Mouse (Mus musculus): ENCODE results near the gene Myadm. TPM values are rescaled to one million over a fixed set of nuclear protein-coding genes. Genes with fewer than 3 reads are reported as not detected.

The Myadm gene
- polyA plus RNA-seq, 1 experiment from 2014 or later: 75.3 TPM

GRCm38 (mm10) chr7:3345301-3345700 lies 56.4 kb downstream of the Myadm start:
- Histone ChIP-seq H3K9ac (ENCODE audit: low read depth, low read length) (no peak overlapping the region), H3K4me3 (ENCODE audit: low read depth, low read length) (no peak overlapping the region), H3K4me2 (replicated peaks; ENCODE audit: low read depth) (no peak overlapping the region), H3K27ac (ENCODE audit: low read depth, low read length) (no peak overlapping the region), H3K4me1 (replicated peaks; ENCODE audit: control insufficient read depth, insufficient read depth, low read length) (no peaks in the 10 kb centered on the region), H3K36me3 (ENCODE audit: control insufficient read depth, insufficient read depth) (no peaks in the 10 kb centered on the region), H3K9me3 (ENCODE audit: control insufficient read depth) (no peaks in the 10 kb centered on the region), H3K27me3 (replicated peaks; ENCODE audit: control insufficient read depth, insufficient read depth, low read length) (no peaks in the 10 kb centered on the region)
- whole genome bisulfite sequencing: 84% methylated on average over 3 of the region's 3 CpGs
- ATAC-seq: no peak
- no peak for TF ChIP-seq CTCF (IDR thresholded peaks at IDR 0.05; ENCODE audit: low read depth)

GRCm38 (mm10) chr7:3347366-3348287 lies 58.7 kb downstream of the Myadm start:
- no peak for TF ChIP-seq CTCF (IDR thresholded peaks at IDR 0.05; ENCODE audit: low read depth)

GRCm38 (mm10) chr7:3348326-3348725 lies 59.4 kb downstream of the Myadm start:
- ATAC-seq: no peak
- WGBS: 69% methylated on average over 5 of the region's 5 CpGs
- TF ChIP-seq CTCF (IDR thresholded peaks at IDR 0.05; ENCODE audit: low read depth): no peak
- no peak overlapping the region for H3K9ac ChIP-seq (ENCODE audit: low read depth, low read length)
- no peaks in the 10 kb centered on the region for H3K27me3 ChIP-seq (replicated peaks; ENCODE audit: control insufficient read depth, insufficient read depth, low read length)
- H3K4me3 ChIP-seq (ENCODE audit: low read depth, low read length): no peak overlapping the region
- no peak overlapping the region for H3K4me2 ChIP-seq (replicated peaks; ENCODE audit: low read depth)
- H3K4me1 ChIP-seq (replicated peaks; ENCODE audit: control insufficient read depth, insufficient read depth, low read length): no peaks in the 10 kb centered on the region
- H3K9me3 ChIP-seq (ENCODE audit: control insufficient read depth): no peaks in the 10 kb centered on the region
- no peak overlapping the region for H3K27ac ChIP-seq (ENCODE audit: low read depth, low read length)
- no peaks in the 10 kb centered on the region for H3K36me3 ChIP-seq (ENCODE audit: control insufficient read depth, insufficient read depth)

More at GRCm38 (mm10) chr7:3347366-3348287, 58.7 kb downstream of the Myadm start:
- Histone ChIP-seq H3K4me2 (replicated peaks; ENCODE audit: low read depth) (no peak overlapping the region), H3K36me3 (ENCODE audit: control insufficient read depth, insufficient read depth) (no peaks in the 10 kb centered on the region), H3K4me3 (ENCODE audit: low read depth, low read length) (no peak overlapping the region), H3K9me3 (ENCODE audit: control insufficient read depth) (no peaks in the 10 kb centered on the region), H3K27ac (ENCODE audit: low read depth, low read length) (no peak overlapping the region), H3K27me3 (replicated peaks; ENCODE audit: control insufficient read depth, insufficient read depth, low read length) (no peaks in the 10 kb centered on the region), H3K9ac (ENCODE audit: low read depth, low read length) (no peak overlapping the region), H3K4me1 (replicated peaks; ENCODE audit: control insufficient read depth, insufficient read depth, low read length) (no peaks in the 10 kb centered on the region)
- no peak for ATAC-seq
- 64% methylated on average over 20 of the region's 20 CpGs for WGBS

- Histone ChIP-seq H3K27me3 (replicated peaks; ENCODE audit: control insufficient read depth, insufficient read depth, low read length) (no peaks in the 10 kb centered on the region), H3K9ac (ENCODE audit: low read depth, low read length) (no peak overlapping the region), H3K27ac (ENCODE audit: low read depth, low read length) (no peak overlapping the region), H3K4me1 (replicated peaks; ENCODE audit: control insufficient read depth, insufficient read depth, low read length) (no peaks in the 10 kb centered on the region), H3K36me3 (ENCODE audit: control insufficient read depth, insufficient read depth) (no peaks in the 10 kb centered on the region), H3K4me2 (replicated peaks; ENCODE audit: low read depth) (no peak overlapping the region), H3K9me3 (ENCODE audit: control insufficient read depth) (no peaks in the 10 kb centered on the region), H3K4me3 (ENCODE audit: low read depth, low read length) (no peak overlapping the region)
- ATAC-seq: no peak
- no peak for TF ChIP-seq CTCF (IDR thresholded peaks at IDR 0.05; ENCODE audit: low read depth)
- 89% methylated on average over 9 of the region's 9 CpGs for WGBS
These were observed 60.9 kb downstream of the Myadm start for GRCm38 (mm10) chr7:3349775-3350174.

Other genes starting within 250 kb of the Myadm start
- not detected in 2 replicates for gene AU018091, start 119.9 kb upstream of the Myadm start, polyA plus RNA-seq (2015; fragmentation: Nextera tagmentation; extraction: Ambion mirVana)
- gene Nlrp12, start 39.3 kb upstream of the Myadm start, polyA plus RNA-seq (2015; fragmentation: Nextera tagmentation; extraction: Ambion mirVana): not detected in 2 replicates
- 0.10 and 0.57 TPM in 2 replicates for gene Prkcg, start 99 bp downstream of the Myadm start, polyA plus RNA-seq (2015; fragmentation: Nextera tagmentation; extraction: Ambion mirVana)
- gene Cacng7, start 43.9 kb downstream of the Myadm start, polyA plus RNA-seq (2015; fragmentation: Nextera tagmentation; extraction: Ambion mirVana): 0.63 and 0.86 TPM in 2 replicates
- 0.27 and 0.85 TPM in 2 replicates for gene Cacng8, start 101.6 kb downstream of the Myadm start, polyA plus RNA-seq (2015; fragmentation: Nextera tagmentation; extraction: Ambion mirVana)
- 0.22 and 0.33 TPM in 2 replicates for gene Cacng6, start 135.1 kb downstream of the Myadm start, polyA plus RNA-seq (2015; fragmentation: Nextera tagmentation; extraction: Ambion mirVana)
- gene Tarm1, start 213.5 kb downstream of the Myadm start, polyA plus RNA-seq (2015; fragmentation: Nextera tagmentation; extraction: Ambion mirVana): not detected in 2 replicates